Mouse (Mus musculus) embryonic stem cell, embryonic (primary cell): ENCODE data around the gene Gm28434.

ENCODE experiments used
- CTCF ChIA-PET, 4 experiments: fragments of 300-600 bp in 2 of 4; fragments of 350-600 bp in 2 of 4; sonication (Branson Sonifier 250); formaldehyde crosslinking; loops; one replicate each; lab custom pipeline; 2022; ENCODE audit warnings: inconsistent platforms in 2 of 4; lab: Charles Lee
- POLR2A ChIA-PET, 4 experiments: fragments of 300-600 bp in 2 of 4; fragments of 350-600 bp in 2 of 4; sonication (Branson Sonifier 250); formaldehyde crosslinking; loops; one replicate each; lab custom pipeline; 2022; ENCODE audit warnings: antibody characterized with exemption in 4 of 4, inconsistent platforms in 1 of 4; lab: Charles Lee

Gene Gm28434

GRCm38 (mm10) chr5:87969201-87969600, at the start of gene Gm28434, which contains the start of gene 2310003L06Rik:
Gm28434 (plus strand) TSS chr5:87969517.
2310003L06Rik (plus strand) TSS chr5:87969459.
- ChIA-PET CTCF (no interaction called here), POLR2A (interaction anchor here in 1 of 4 experiments (0.6 kb wide), 1 partner anchor 796 kb away, joined by 15 read pairs; the partner anchor contains the start of gene Dck)

- CTCF ChIA-PET = no interaction called here
- POLR2A ChIA-PET = no interaction called here
These were observed 43.9 kb upstream of the Gm28434 start, which contains the start of gene Csn3 for GRCm38 (mm10) chr5:87925372-87925771. Csn3 (plus strand) TSS chr5:87925579.

DNA sequence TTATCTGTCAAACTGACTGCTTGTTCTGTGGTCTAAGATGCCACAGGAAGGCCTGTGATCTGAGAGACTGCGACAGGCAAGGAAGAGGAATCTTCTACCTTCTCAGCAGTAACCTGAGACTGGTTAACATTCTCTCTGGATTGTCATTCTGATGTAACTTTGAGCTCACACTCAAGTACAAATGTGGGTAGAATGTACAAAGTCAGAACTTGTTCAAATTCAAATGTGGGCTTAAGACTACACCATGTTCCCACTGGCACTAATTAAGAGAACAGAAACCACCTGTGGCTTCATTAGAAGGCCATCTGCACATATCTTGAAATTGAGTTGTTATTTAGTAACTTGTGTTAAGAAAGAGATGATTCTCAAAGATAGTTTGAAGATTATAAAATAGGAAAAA, 37.7 kb upstream of the Gm28434 start:
- POLR2A ChIA-PET = no interaction called here
- CTCF ChIA-PET = no interaction called here

DNA sequence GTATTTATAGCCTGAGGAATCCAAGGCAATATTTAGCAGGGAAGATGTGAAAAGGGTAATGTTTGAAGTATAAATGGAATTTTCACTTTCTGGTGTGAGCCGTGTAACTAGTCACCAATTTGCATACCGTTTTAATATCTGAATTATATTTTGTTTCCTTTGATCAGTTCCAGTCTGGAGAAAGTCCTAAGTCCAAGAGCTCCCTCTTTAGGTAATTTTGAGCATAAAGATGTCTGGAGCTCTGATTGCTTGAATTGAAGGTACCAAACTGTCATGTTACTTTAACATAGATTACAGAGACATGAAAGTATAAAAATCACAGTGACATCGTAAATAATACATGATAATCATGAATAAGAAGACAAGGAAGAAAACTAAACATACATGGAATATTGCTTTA, 28.6 kb upstream of the Gm28434 start:
- CTCF ChIA-PET = interaction anchor here in 1 of 4 experiments (1.0 kb wide), 1 partner anchor 69 kb away, joined by 3 read pairs; no protein-coding TSS in a partner anchor
- POLR2A ChIA-PET = no interaction called here

DNA sequence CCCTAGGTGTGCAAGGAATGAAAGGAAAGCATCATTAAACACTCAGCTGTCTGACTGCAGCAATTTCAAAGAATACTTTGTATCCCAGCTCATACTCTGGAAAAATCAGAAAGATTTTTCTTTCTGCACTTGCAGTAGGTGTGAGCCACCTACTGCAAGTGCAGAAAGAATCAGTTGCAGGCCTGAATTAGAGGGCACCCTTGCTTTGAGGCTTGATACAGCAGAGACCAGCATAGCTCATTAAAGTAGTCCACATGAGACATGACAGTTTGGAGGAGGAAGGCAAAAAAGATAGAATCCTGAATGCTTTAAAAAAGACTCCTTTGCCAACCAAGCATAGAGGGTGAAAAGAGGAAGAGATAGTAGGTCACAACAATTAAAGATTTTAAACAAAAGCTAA, 26.8 kb upstream of the Gm28434 start:
- ChIA-PET CTCF (no interaction called here), POLR2A (no interaction called here)

GRCm38 (mm10) chr5:87951836-87952235, 17.5 kb upstream of the Gm28434 start:
- CTCF ChIA-PET = no interaction called here
- POLR2A ChIA-PET = no interaction called here

DNA sequence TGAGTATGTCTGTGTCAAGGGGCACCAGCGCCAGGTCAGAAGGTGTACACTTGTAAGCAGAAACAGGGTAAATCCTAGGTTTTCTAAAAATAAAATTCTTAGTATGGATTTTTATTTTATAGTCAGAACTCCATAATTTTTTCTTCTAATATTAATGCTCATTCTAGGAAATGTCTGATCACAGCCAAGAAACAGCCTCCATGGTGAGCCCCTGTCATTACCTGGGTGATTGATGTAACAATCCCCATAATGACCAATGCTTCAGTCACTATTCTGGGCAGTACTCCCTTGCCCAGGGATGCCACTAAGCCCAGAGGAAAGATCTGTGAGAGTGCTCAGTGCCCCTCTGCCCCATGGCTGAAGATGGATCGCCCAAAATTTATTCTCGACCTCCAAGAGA, 9.8 kb downstream of the Gm28434 start, which contains the start of gene Cabs1:
Cabs1 (plus strand) TSS at position 301 of the 400 bp plus-strand sequence.
- ChIA-PET POLR2A (no interaction called here), CTCF (no interaction called here)

DNA sequence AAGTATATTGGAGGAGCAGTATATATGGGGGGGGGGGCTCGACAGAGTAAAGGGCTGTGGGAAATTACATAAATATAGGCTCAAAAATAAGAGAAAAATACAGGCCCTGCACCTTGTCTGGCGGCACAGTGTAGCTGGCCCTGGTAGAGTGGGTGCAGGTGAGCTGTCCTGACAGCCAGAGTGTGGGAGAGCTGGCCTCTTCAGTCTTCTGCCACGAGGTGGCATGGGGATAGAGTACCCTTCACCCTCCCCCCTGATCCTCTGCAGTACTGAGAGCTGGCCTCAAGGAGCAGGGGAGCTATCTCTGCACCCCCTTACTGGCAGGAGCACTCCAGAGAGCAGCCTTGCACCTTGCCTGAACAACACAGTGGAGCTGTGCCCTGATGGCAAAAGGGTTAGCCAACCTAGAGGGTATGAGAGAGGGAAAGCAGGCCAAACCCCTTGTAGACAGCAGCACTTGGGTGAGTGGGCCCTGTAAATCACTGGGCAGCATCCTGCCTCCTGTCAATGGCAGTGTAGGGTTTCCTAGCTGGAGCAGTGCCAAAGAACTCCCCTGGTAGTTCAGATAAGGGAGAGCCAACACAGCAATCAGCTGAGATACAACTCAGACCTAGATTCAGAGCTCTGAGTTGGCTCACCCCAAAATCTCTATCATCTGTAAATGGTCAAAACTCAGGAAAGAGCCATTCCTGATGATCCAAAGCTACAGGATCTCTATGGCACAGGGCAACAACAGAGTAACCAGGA, 13.3 kb downstream of the Gm28434 start:
- ChIA-PET POLR2A (interaction anchor here in 1 of 4 experiments (1.0 kb wide), 1 partner anchor 13 kb away, joined by 3 read pairs; no protein-coding TSS in a partner anchor), CTCF (no interaction called here)

- CTCF ChIA-PET = no interaction called here
- POLR2A ChIA-PET = no interaction called here
These were observed 32.9 kb downstream of the Gm28434 start, which contains the start of gene Smr3a for GRCm38 (mm10) chr5:88002249-88002648. Smr3a (plus strand) TSS chr5:88002549.

GRCm38 (mm10) chr5:88005241-88005640, 35.9 kb downstream of the Gm28434 start:
- ChIA-PET CTCF (interaction anchor here in 1 of 4 experiments (0.7 kb wide), 1 partner anchor 415 kb away, joined by 3 read pairs; no protein-coding TSS in a partner anchor), POLR2A (no interaction called here)
